Mouse (Mus musculus) neural tube, embryonic 14.5 days (tissue): ENCODE data around the gene Pkmyt1. TPM values are rescaled to one million over a fixed set of nuclear protein-coding genes. Genes with fewer than 3 reads are reported as not detected.

Experiments
- ATAC-seq: fragments of 200-750 bp; cut with Nextera tagmentation; 2 replicates; pipeline ENCODE4 v1.8.0; 2017; ENCODE audit warnings: low read depth, mild to moderate bottlenecking, moderate TSS enrichment, moderate library complexity
- H3K27ac ChIP-seq: fragments of 300-500 bp; sonication (generic); 2 replicates; pipeline ENCODE4 v1.5.1; 2014; ENCODE audit warnings: low read depth, mild to moderate bottlenecking, control low read depth, low read length, moderate library complexity, mixed read lengths
- H3K27me3 ChIP-seq: fragments of 300-500 bp; sonication (generic); 2 replicates; pipeline ENCODE4 v1.6.1; 2014; ENCODE audit warnings: low read length; ENCODE audit not compliant: control insufficient read depth, insufficient read depth
- H3K36me3 ChIP-seq: fragments of 300-500 bp; sonication (generic); 2 replicates; pipeline ENCODE4 v1.6.1; 2014; ENCODE audit warnings: low read length, mixed read lengths; ENCODE audit not compliant: control insufficient read depth, insufficient read depth
- H3K4me1 ChIP-seq: fragments of 300-500 bp; sonication (generic); 2 replicates; pipeline ENCODE4 v1.6.1; 2014; ENCODE audit warnings: low read length; ENCODE audit not compliant: control insufficient read depth, insufficient read depth
- H3K4me2 ChIP-seq: fragments of 300-500 bp; sonication (generic); 2 replicates; pipeline ENCODE4 v1.6.1; 2014; ENCODE audit warnings: mild to moderate bottlenecking, low read depth, low read length, control low read depth
- H3K4me3 ChIP-seq: fragments of 300-500 bp; sonication (generic); 2 replicates; pipeline ENCODE4 v1.5.1; 2014; ENCODE audit warnings: low read depth, low read length, control low read depth, mixed read lengths
- H3K9ac ChIP-seq: fragments of 300-500 bp; sonication (generic); replicated peaks from 2 replicates; pipeline ENCODE4 v1.6.1; 2014; ENCODE audit warnings: low read depth, mild to moderate bottlenecking, control low read depth, low read length, mixed read lengths
- H3K9me3 ChIP-seq: fragments of 300-500 bp; sonication (generic); 2 replicates; pipeline ENCODE4 v1.6.1; 2016; ENCODE audit warnings: low read length; ENCODE audit not compliant: control insufficient read depth
- WGBS: fragments of 180-500 bp; shearing (Covaris S2); extraction: QIAGEN DNeasy Blood & Tissue Kit; methylation state at CpG from one replicate; pipeline ENCODE4 v1.1.7; 2014; 5-methylcytosine and 5-hydroxymethylcytosine counted together
- polyA plus RNA-seq: library from polyadenylated mRNA; unstranded; fragments of >200 nt; fragmentation: Nextera tagmentation; extraction: Ambion mirVana; gene quantifications from 2 replicates; pipeline ENCODE4 v1.2.1, GENCODE M21; 2014

Gene Pkmyt1
- polyA plus RNA-seq, 1 experiment from 2014 or later, result 14.3 TPM

- peaks cover 32% of the 10 kb centered on the region for H3K27me3 ChIP-seq
Measured at GRCm38 (mm10) chr17:23683226-23683625, 42.9 kb upstream of the Pkmyt1 start.

GRCm38 (mm10) chr17:23683856-23684672 is 42.1 kb upstream of the Pkmyt1 start, which contains the start of gene Cldn9:
Cldn9 (minus strand) TSS chr17:23684026.
- Histone ChIP-seq H3K9ac (no peak within 1 kb of the TSS), H3K9me3 (no peaks in the 10 kb centered on the region), H3K27me3 (peaks cover 30% of the 10 kb centered on the region), H3K4me2 (no peak within 1 kb of the TSS), H3K27ac (no peak within 1 kb of the TSS), H3K4me3 (no peak within 1 kb of the TSS), H3K4me1 (no peaks in the 10 kb centered on the region), H3K36me3 (no peaks in the 10 kb centered on the region)
- WGBS, result 8% methylated on average over 15 of the region's 15 CpGs
- ATAC-seq, result no peak

More at GRCm38 (mm10) chr17:23683226-23683625, 42.9 kb upstream of the Pkmyt1 start:
- no peak overlapping the region for H3K4me2 ChIP-seq
- H3K9ac ChIP-seq, result no peak overlapping the region
- 12% methylated on average over 15 of the region's 15 CpGs for WGBS
- no peak overlapping the region for H3K27ac ChIP-seq
- H3K4me1 ChIP-seq, result no peaks in the 10 kb centered on the region
- no peaks in the 10 kb centered on the region for H3K9me3 ChIP-seq
- H3K36me3 ChIP-seq, result no peaks in the 10 kb centered on the region
- ATAC-seq, result no peak
- H3K4me3 ChIP-seq, result no peak overlapping the region

- no peaks in the 10 kb centered on the region for H3K9me3 ChIP-seq
- ATAC-seq, result no peak
- no peak overlapping the region for H3K4me3 ChIP-seq
- H3K9ac ChIP-seq, result no peak overlapping the region
- H3K36me3 ChIP-seq, result no peaks in the 10 kb centered on the region
- no peak overlapping the region for H3K27ac ChIP-seq
- H3K4me2 ChIP-seq, result no peak overlapping the region
- WGBS, result 75% methylated on average over 1 of the region's 1 CpGs
- peaks cover 9% of the 10 kb centered on the region for H3K27me3 ChIP-seq
- H3K4me1 ChIP-seq, result no peaks in the 10 kb centered on the region
Measured at GRCm38 (mm10) chr17:23694491-23694890, 31.6 kb upstream of the Pkmyt1 start.

- no peak for ATAC-seq
- 13% methylated on average over 3 of the region's 3 CpGs for WGBS
- no peak overlapping the region for H3K4me2 ChIP-seq
- H3K36me3 ChIP-seq, result no peaks in the 10 kb centered on the region
- H3K9ac ChIP-seq, result no peak overlapping the region
- H3K4me3 ChIP-seq, result no peak overlapping the region
- H3K4me1 ChIP-seq, result no peaks in the 10 kb centered on the region
- H3K27ac ChIP-seq, result no peak overlapping the region
- peaks cover 9% of the 10 kb centered on the region for H3K27me3 ChIP-seq
- no peaks in the 10 kb centered on the region for H3K9me3 ChIP-seq
Measured at GRCm38 (mm10) chr17:23695801-23696200, 30.3 kb upstream of the Pkmyt1 start.

GRCm38 (mm10) chr17:23699131-23700077 is 26.7 kb upstream of the Pkmyt1 start:
- Histone ChIP-seq H3K4me3 (peak overlapping the region; percentile 66), H3K36me3 (no peaks in the 10 kb centered on the region), H3K27ac (peak overlapping the region; percentile 52; the same call in 1 of the 2 replicates), H3K27me3 (peaks cover 9% of the 10 kb centered on the region), H3K4me1 (no peaks in the 10 kb centered on the region), H3K4me2 (peak overlapping the region; percentile 91), H3K9ac (peak overlapping the region; percentile 63), H3K9me3 (no peaks in the 10 kb centered on the region)
- peak; percentile 70 for ATAC-seq
- under 1% methylated on average over 62 of the region's 101 CpGs for WGBS

- no peaks in the 10 kb centered on the region for H3K9me3 ChIP-seq
- 0% methylated on average over 28 of the region's 28 CpGs for WGBS
- peak overlapping the region; percentile 52; the same call in 1 of the 2 replicates for H3K27ac ChIP-seq
- H3K27me3 ChIP-seq, result peaks cover 9% of the 10 kb centered on the region
- peak; percentile 97 for ATAC-seq
- no peaks in the 10 kb centered on the region for H3K36me3 ChIP-seq
- peak overlapping the region; percentile 63 for H3K9ac ChIP-seq
- no peaks in the 10 kb centered on the region for H3K4me1 ChIP-seq
- H3K4me3 ChIP-seq, result peak overlapping the region; percentile 66
- H3K4me2 ChIP-seq, result peak overlapping the region; percentile 91
Measured at GRCm38 (mm10) chr17:23700079-23700478, 26.1 kb upstream of the Pkmyt1 start.

GRCm38 (mm10) chr17:23703301-23703700 is 22.8 kb upstream of the Pkmyt1 start:
- Histone ChIP-seq H3K27me3 (peaks cover 4% of the 10 kb centered on the region), H3K4me2 (no peak overlapping the region), H3K4me3 (no peak overlapping the region), H3K4me1 (no peaks in the 10 kb centered on the region), H3K9ac (no peak overlapping the region), H3K36me3 (no peaks in the 10 kb centered on the region), H3K9me3 (no peaks in the 10 kb centered on the region), H3K27ac (no peak overlapping the region)
- no peak for ATAC-seq
- WGBS, result 88% methylated on average over 9 of the region's 9 CpGs

- Histone ChIP-seq H3K4me3 (no peak overlapping the region), H3K27me3 (no peaks in the 10 kb centered on the region), H3K9me3 (no peaks in the 10 kb centered on the region), H3K27ac (no peak overlapping the region), H3K36me3 (no peaks in the 10 kb centered on the region), H3K4me1 (no peaks in the 10 kb centered on the region), H3K9ac (no peak overlapping the region), H3K4me2 (no peak overlapping the region)
- no peak for ATAC-seq
- 35% methylated on average over 7 of the region's 7 CpGs for WGBS
Measured at GRCm38 (mm10) chr17:23704741-23705140, 21.4 kb upstream of the Pkmyt1 start.
